Mouse (Mus musculus) myocyte (in vitro differentiated cells): Measurements from ENCODE around the gene Hhat. TPM values are rescaled to one million over a fixed set of nuclear protein-coding genes. Genes with fewer than 3 reads are reported as not detected.

Experiments used
- H3K27me3 ChIP-seq: one replicate; pipeline ENCODE4 v1.6.1; 2011; ENCODE audit not compliant: control insufficient read depth, insufficient read depth, insufficient read length
- H3K36me3 ChIP-seq: one replicate; pipeline ENCODE4 v1.6.1; 2011; ENCODE audit not compliant: control insufficient read depth, insufficient read depth
- H3K4me2 ChIP-seq: one replicate; pipeline ENCODE4 v1.6.1; 2011; ENCODE audit warnings: low read depth, control low read depth
- H3K4me3 ChIP-seq: one replicate; pipeline ENCODE4 v1.5.1; 2011; ENCODE audit warnings: mild to moderate bottlenecking, control low read depth, moderate library complexity
- H3K79me2 ChIP-seq: one replicate; pipeline ENCODE4 v1.6.1; 2011; ENCODE audit not compliant: control insufficient read depth, insufficient read depth
- H3ac ChIP-seq: one replicate; pipeline ENCODE4 v1.6.1; 2011; ENCODE audit not compliant: control insufficient read depth, insufficient read length
- CEBPB ChIP-seq: IDR thresholded peaks from 2 replicates; pipeline ENCODE4 v1.6.1; 2011; ENCODE audit warnings: mild to moderate bottlenecking, moderate library complexity; ENCODE audit not compliant: poor library complexity, insufficient read depth, severe bottlenecking
- E2F4 ChIP-seq: IDR thresholded peaks from one replicate; pipeline ENCODE4 v1.6.1; 2011; ENCODE audit warnings: mild to moderate bottlenecking, control low read depth, moderate library complexity; ENCODE audit not compliant: insufficient read depth
- MAX ChIP-seq: IDR thresholded peaks from one replicate; pipeline ENCODE4 v1.6.1; 2011; ENCODE audit warnings: low read depth, mild to moderate bottlenecking, control low read depth
- MYOD1 ChIP-seq, 3 experiments: IDR thresholded peaks; one replicate each; pipeline ENCODE4 v1.6.1; 2011; ENCODE audit warnings: control low read depth in 2 of 3, low read depth in 2 of 3, mild to moderate bottlenecking in 2 of 3, moderate library complexity in 1 of 3; ENCODE audit not compliant: insufficient read length in 2 of 3, control insufficient read depth in 1 of 3
- MYOG ChIP-seq, 3 experiments: IDR thresholded peaks; one replicate each; pipeline ENCODE4 v1.6.1; 2011; ENCODE audit warnings: control low read depth in 2 of 3, low read depth in 2 of 3, mild to moderate bottlenecking in 2 of 3; ENCODE audit not compliant: insufficient read length in 2 of 3, control insufficient read depth in 1 of 3, insufficient read depth in 1 of 3
- POLR2A ChIP-seq: IDR thresholded peaks from one replicate; pipeline ENCODE4 v1.6.1; 2011; ENCODE audit warnings: low read depth, mild to moderate bottlenecking, control low read depth, moderate library complexity; ENCODE audit not compliant: insufficient read length
- POLR2AphosphoS2 ChIP-seq: IDR thresholded peaks from one replicate; pipeline ENCODE4 v1.6.1; 2011; ENCODE audit warnings: low read depth, control low read depth; ENCODE audit not compliant: insufficient read length
- REST ChIP-seq: IDR thresholded peaks from one replicate; pipeline ENCODE4 v1.6.1; 2011; ENCODE audit warnings: mild to moderate bottlenecking, control low read depth, moderate library complexity; ENCODE audit not compliant: insufficient read depth, insufficient read length
- SRF ChIP-seq: IDR thresholded peaks from one replicate; pipeline ENCODE4 v1.6.1; 2011; ENCODE audit warnings: low read depth; ENCODE audit not compliant: control insufficient read depth, insufficient read length
- TCF12 ChIP-seq: IDR thresholded peaks from one replicate; pipeline ENCODE4 v1.6.1; 2011; ENCODE audit warnings: mild to moderate bottlenecking, control low read depth; ENCODE audit not compliant: poor library complexity, insufficient read depth, severe bottlenecking
- TCF3 ChIP-seq: IDR thresholded peaks from one replicate; pipeline ENCODE4 v1.6.1; 2011; ENCODE audit warnings: low read depth, control low read depth; ENCODE audit not compliant: insufficient read length
- USF1 ChIP-seq: IDR thresholded peaks from one replicate; pipeline ENCODE4 v1.6.1; 2011; ENCODE audit warnings: low read depth, mild to moderate bottlenecking, control low read depth, moderate library complexity
- polyA plus RNA-seq: library from polyadenylated mRNA; unstranded; fragments of >200 nt; fragmentation: generic; extraction: Trizol; gene quantifications from one replicate; pipeline ENCODE4 v1.2.1, GENCODE M21; 2012; ENCODE audit warnings: missing spikeins

The Hhat gene
- polyA plus RNA-seq, 1 experiment, result 4.4 TPM

GRCm38 (mm10) chr1:192745240-192746101 lies 25.6 kb downstream of the Hhat start:
- no peaks in the 10 kb centered on the region for H3K27me3 ChIP-seq
- H3K4me2 ChIP-seq, result peak overlapping the region; percentile 28
- no peak overlapping the region for H3ac ChIP-seq
- H3K36me3 ChIP-seq, result no peaks in the 10 kb centered on the region
- H3K79me2 ChIP-seq, result no peaks in the 10 kb centered on the region
- H3K4me3 ChIP-seq, result no peak overlapping the region
- TF ChIP-seq REST (no peak), MYOG (IDR thresholded peaks at IDR 0.05; ENCODE audit: control insufficient read depth in 1 of 3, insufficient read depth in 1 of 3, insufficient read length in 2 of 3, low read depth in 2 of 3) (no peak), E2F4 (no peak), POLR2A (peak; percentile 42), TCF12 (no peak), USF1 (peak; percentile 65), MAX (no peak), SRF (no peak), TCF3 (no peak), MYOD1 (IDR thresholded peaks at IDR 0.05; ENCODE audit: control insufficient read depth in 1 of 3, insufficient read length in 2 of 3, low read depth in 2 of 3) (peak in 1 of 3 experiments; percentile 18), CEBPB (peak; percentile 22; the same call in 1 of the 2 replicates), POLR2AphosphoS2 (no peak)

DNA sequence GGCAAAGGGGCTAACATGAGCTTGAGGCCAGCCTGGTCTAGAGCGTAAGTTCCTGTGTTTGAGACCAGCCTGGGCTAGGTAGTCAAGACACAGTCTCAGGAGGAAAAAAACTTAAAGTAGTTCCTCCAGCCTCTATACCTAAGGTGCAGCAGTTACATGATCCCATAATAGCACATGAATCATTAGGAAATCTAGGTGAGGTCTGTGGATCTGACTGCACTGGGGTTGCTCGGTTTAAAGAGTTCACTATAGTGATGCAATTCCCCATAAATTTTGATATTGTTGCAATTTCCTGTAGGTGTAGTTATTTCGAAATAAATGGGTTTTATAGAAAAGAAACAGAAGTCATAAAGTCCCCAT lies 26.2 kb downstream of the Hhat start:
- TF ChIP-seq TCF12 (no peak), CEBPB (peak; percentile 31; the same call in 1 of the 2 replicates)
- no peak overlapping the region for H3K4me3 ChIP-seq
- H3K4me2 ChIP-seq, result no peak overlapping the region
- H3ac ChIP-seq, result no peak overlapping the region
- H3K79me2 ChIP-seq, result no peaks in the 10 kb centered on the region
- no peaks in the 10 kb centered on the region for H3K27me3 ChIP-seq
- H3K36me3 ChIP-seq, result no peaks in the 10 kb centered on the region

DNA sequence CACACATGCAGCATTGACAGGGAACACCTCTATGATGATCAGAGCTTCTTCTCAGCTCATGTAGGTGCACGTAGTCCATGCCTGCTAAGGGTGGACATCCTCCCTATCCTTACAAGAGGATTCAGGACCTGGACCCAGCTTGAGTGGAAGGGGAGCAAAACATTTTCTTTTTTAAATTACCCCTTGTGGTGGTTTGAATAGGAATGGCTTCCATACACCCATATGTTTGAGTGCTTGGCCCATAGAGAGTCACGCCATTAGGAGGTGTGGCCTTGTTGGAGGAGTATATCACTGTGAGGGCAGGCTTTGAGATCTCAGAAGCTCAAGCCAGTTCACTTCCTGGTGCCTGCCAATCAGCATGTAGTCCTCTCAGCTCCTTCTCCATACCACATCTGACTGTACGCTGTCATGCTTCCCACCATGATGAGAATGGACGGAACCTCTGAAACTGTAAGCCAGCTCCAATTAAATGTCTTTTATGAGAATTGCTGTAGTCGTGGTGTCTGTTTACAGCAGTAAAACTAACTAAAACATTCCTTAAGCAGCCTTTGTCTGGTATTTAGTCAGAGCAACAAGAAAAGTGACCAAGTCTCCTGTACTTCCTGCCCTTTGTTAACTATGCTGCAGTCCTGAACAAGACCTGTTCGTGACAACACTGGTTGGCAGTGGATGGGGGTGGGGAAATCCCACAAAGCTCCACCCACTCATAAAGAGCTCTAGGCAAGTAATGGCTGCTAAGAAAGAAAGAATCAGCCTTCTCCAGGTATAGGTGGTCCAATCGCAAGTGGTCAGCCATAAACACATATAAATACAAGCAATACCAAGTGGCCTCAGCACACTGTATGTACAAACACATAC lies 28.4 kb downstream of the Hhat start:
- TF ChIP-seq E2F4 (no peak), MYOG (IDR thresholded peaks at IDR 0.05; ENCODE audit: control insufficient read depth in 1 of 3, insufficient read depth in 1 of 3, insufficient read length in 2 of 3, low read depth in 2 of 3) (no peak)
- no peak overlapping the region for H3ac ChIP-seq
- H3K36me3 ChIP-seq, result no peaks in the 10 kb centered on the region
- H3K79me2 ChIP-seq, result no peaks in the 10 kb centered on the region
- H3K27me3 ChIP-seq, result no peaks in the 10 kb centered on the region
- no peak overlapping the region for H3K4me2 ChIP-seq
- H3K4me3 ChIP-seq, result no peak overlapping the region

- H3K4me2 ChIP-seq, result no peak overlapping the region
- no peaks in the 10 kb centered on the region for H3K79me2 ChIP-seq
- no peaks in the 10 kb centered on the region for H3K27me3 ChIP-seq
- no peak overlapping the region for H3K4me3 ChIP-seq
- H3K36me3 ChIP-seq, result no peaks in the 10 kb centered on the region
- no peak for TF ChIP-seq TCF12
- peak; percentile 71 for TF ChIP-seq USF1
- no peak overlapping the region for H3ac ChIP-seq
These were observed 29.1 kb downstream of the Hhat start for GRCm38 (mm10) chr1:192741896-192742295.

GRCm38 (mm10) chr1:192736524-192736923 lies 34.5 kb downstream of the Hhat start:
- TF ChIP-seq MYOD1 (IDR thresholded peaks at IDR 0.05; ENCODE audit: control insufficient read depth in 1 of 3, insufficient read length in 2 of 3, low read depth in 2 of 3) (peak in 2 of 3 experiments; percentile 54 to 74), USF1 (no peak), MYOG (IDR thresholded peaks at IDR 0.05; ENCODE audit: control insufficient read depth in 1 of 3, insufficient read depth in 1 of 3, insufficient read length in 2 of 3, low read depth in 2 of 3) (peak in 1 of 3 experiments; percentile 51), TCF3 (peak; percentile 13), TCF12 (no peak)
- Histone ChIP-seq H3ac (no peak overlapping the region), H3K27me3 (no peaks in the 10 kb centered on the region), H3K4me2 (peak overlapping the region; percentile 44), H3K79me2 (no peaks in the 10 kb centered on the region), H3K4me3 (no peak overlapping the region), H3K36me3 (no peaks in the 10 kb centered on the region)
